Mouse (Mus musculus): ENCODE data around the gene Polr3b.

DNA sequence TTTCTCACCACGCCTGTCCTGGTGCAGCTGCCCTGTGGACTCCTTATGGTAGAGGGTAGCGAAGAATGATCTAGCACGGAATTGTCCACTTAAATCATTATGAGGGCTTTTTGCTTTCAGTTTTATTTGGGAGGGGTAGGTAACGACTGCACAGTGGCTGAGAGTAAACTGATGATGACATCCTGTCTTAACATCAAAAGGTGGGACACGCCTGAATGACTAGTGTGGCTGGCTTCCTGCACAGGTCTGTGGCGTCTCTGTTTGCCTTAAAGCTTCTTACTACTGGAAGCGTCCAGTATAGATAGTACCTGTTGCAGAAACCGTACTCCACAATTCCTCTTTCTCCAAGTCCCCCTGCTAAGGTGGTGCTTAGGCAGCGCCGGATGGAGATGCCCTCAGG, 146.7 kb downstream of the Polr3b start:
- TF ChIP-seq FLI1 (IDR thresholded peaks at IDR 0.05; ENCODE audit: low read length): no peak
- no peak for TF ChIP-seq GATA1 (IDR thresholded peaks at IDR 0.05; ENCODE audit: borderline replicate concordance, low read length)

Data from megakaryocyte, embryonic 14.5 days (primary cell).